Mouse (Mus musculus) embryonic fibroblast, embryonic 13.5 days (primary cell): ENCODE results near the gene 4930452B06Rik.

Source experiments
- CTCF ChIP-seq: IDR thresholded peaks from 2 replicates; pipeline ENCODE4 v1.5.1; 2011; ENCODE audit warnings: mild to moderate bottlenecking, control low read depth, low read length, moderate library complexity, borderline replicate concordance; ENCODE audit not compliant: insufficient read depth
- POLR2A ChIP-seq: IDR thresholded peaks from 2 replicates; pipeline ENCODE4 v1.6.1; 2011; ENCODE audit warnings: low read depth, mild to moderate bottlenecking, control low read depth, low read length, moderate library complexity

DNA sequence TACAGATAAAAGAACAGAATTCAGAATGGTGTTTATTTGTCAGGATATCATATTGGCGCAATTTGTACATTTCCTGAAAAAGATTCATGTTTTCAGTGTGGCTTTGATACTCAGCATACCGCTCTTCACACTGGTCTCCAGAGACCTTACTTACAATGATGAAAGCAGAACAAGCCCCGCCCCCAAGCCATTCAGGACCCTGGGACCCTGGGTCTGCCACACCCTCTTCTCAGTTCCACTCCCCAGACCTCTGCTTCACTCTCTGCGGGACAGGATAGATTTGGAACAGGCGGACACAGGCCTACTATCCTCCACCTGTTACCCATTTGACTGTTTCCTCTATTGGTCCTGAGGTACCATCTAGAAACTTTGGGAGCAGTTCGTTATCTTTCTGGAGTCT, 260.1 kb downstream of the 4930452B06Rik start:
- TF ChIP-seq POLR2A, result no peak
- TF ChIP-seq CTCF, result no peak
